Mouse (Mus musculus): ENCODE results near the gene Rab34. TPM values are rescaled to one million over a fixed set of nuclear protein-coding genes. Genes with fewer than 3 reads are reported as not detected.
A peak's percentile ranks its signal among the peaks of the same experiment; 100 is the strongest.

Rab34 gene
- total and polyA plus RNA-seq, 2 experiments from 2014 or later = 37.1 to 55.1 TPM

DNA sequence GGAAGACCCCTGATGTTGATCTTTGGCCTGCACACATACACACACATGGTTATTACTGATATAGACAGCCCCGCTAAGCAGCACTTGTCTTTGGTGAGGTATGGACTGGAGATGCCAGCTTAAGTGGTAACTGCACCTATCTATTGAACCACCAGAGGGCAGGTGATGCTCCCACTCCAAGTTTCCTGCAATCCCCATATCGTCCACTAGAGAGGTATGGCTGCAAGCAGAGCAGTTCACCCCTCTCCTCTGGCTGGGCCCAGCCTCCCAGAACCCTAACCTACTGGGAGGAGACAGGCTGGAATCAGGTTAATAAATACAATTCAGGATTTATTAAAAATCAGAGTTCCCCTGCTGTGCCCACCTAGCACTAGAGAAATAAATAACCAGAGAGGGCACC is 29.1 kb upstream of the Rab34 start:
- DNase-seq (ENCODE audit: low spot score) (peak; percentile 89), ATAC-seq (ENCODE audit: insufficient read depth, low read depth) (peak; percentile 54)
- TF ChIP-seq CTCF (IDR thresholded peaks at IDR 0.05; ENCODE audit: low read depth) (peak; percentile 99), EP300 (IDR thresholded peaks at IDR 0.05; ENCODE audit: low read depth) (no peak; the same call in 1 of the 2 replicates)
- Histone ChIP-seq H3K9ac (replicated peaks; ENCODE audit: low read depth, low read length) (no peak overlapping the region), H3K36me3 (replicated peaks; ENCODE audit: control insufficient read depth, insufficient read depth, low read length) (peaks cover 53% of the 10 kb centered on the region), H3K9me3 (replicated peaks; ENCODE audit: control insufficient read depth, low read length) (no peaks in the 10 kb centered on the region), H3K4me1 (ENCODE audit: control insufficient read depth, insufficient read depth) (peaks cover 20% of the 10 kb centered on the region; the same call in 1 of the 2 replicates), H3K4me3 (ENCODE audit: low read depth, low read length) (no peak overlapping the region), H3K4me2 (ENCODE audit: low read depth, low read length) (no peak overlapping the region), H3K27ac (ENCODE audit: low read depth) (no peak overlapping the region), H3K27me3 (ENCODE audit: control insufficient read depth, insufficient read depth, low read length) (no peaks in the 10 kb centered on the region)
- 9% methylated on average over 2 of the region's 2 CpGs for WGBS

DNA sequence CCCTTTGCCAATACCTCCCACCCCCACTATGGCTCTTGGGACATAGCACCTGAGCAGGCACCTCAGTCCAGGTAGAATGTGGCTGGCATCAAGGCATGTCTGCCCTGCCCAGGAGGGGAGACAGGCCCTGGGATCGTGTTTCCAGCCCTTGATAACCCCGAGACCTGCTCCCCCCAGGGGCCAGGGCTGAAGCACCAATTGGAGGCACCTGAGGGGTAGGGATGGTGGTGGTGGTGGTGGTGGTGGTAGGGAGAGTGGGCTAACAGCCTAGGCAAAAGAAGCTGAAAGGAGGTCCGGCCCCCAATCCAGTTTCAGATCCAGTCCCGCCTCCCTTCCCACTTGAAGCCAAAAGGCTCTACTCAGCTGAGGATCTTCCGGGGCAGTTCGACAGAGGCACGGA is 28.7 kb upstream of the Rab34 start:
- 66% methylated on average over 7 of the region's 7 CpGs for WGBS
- Histone ChIP-seq H3K27ac (ENCODE audit: low read depth) (no peak overlapping the region), H3K4me3 (ENCODE audit: low read depth, low read length) (no peak overlapping the region), H3K36me3 (replicated peaks; ENCODE audit: control insufficient read depth, insufficient read depth, low read length) (peaks cover 49% of the 10 kb centered on the region), H3K9me3 (replicated peaks; ENCODE audit: control insufficient read depth, low read length) (no peaks in the 10 kb centered on the region), H3K27me3 (ENCODE audit: control insufficient read depth, insufficient read depth, low read length) (no peaks in the 10 kb centered on the region), H3K9ac (replicated peaks; ENCODE audit: low read depth, low read length) (no peak overlapping the region), H3K4me2 (ENCODE audit: low read depth, low read length) (no peak overlapping the region), H3K4me1 (ENCODE audit: control insufficient read depth, insufficient read depth) (peaks cover 25% of the 10 kb centered on the region; the same call in 1 of the 2 replicates)
- TF ChIP-seq CTCF (IDR thresholded peaks at IDR 0.05; ENCODE audit: low read depth) = no peak
- no peak for TF ChIP-seq EP300 (IDR thresholded peaks at IDR 0.05; ENCODE audit: low read depth)
- ATAC-seq (ENCODE audit: insufficient read depth, low read depth) (no peak), DNase-seq (ENCODE audit: low spot score) (no peak)

GRCm38 (mm10) chr11:78160171-78160570 is 28.1 kb upstream of the Rab34 start:
- Histone ChIP-seq H3K4me2 (ENCODE audit: low read depth, low read length) (no peak overlapping the region), H3K9ac (replicated peaks; ENCODE audit: low read depth, low read length) (no peak overlapping the region), H3K27me3 (ENCODE audit: control insufficient read depth, insufficient read depth, low read length) (no peaks in the 10 kb centered on the region), H3K4me3 (ENCODE audit: low read depth, low read length) (no peak overlapping the region), H3K36me3 (replicated peaks; ENCODE audit: control insufficient read depth, insufficient read depth, low read length) (peaks cover 42% of the 10 kb centered on the region), H3K27ac (ENCODE audit: low read depth) (no peak overlapping the region), H3K4me1 (ENCODE audit: control insufficient read depth, insufficient read depth) (peaks cover 26% of the 10 kb centered on the region; the same call in 1 of the 2 replicates), H3K9me3 (replicated peaks; ENCODE audit: control insufficient read depth, low read length) (no peaks in the 10 kb centered on the region)
- TF ChIP-seq EP300 (IDR thresholded peaks at IDR 0.05; ENCODE audit: low read depth) (no peak), CTCF (IDR thresholded peaks at IDR 0.05; ENCODE audit: low read depth) (no peak)
- no peak for ATAC-seq (ENCODE audit: insufficient read depth, low read depth)
- no peak for DNase-seq (ENCODE audit: low spot score)
- 87% methylated on average over 18 of the region's 18 CpGs for WGBS

DNA sequence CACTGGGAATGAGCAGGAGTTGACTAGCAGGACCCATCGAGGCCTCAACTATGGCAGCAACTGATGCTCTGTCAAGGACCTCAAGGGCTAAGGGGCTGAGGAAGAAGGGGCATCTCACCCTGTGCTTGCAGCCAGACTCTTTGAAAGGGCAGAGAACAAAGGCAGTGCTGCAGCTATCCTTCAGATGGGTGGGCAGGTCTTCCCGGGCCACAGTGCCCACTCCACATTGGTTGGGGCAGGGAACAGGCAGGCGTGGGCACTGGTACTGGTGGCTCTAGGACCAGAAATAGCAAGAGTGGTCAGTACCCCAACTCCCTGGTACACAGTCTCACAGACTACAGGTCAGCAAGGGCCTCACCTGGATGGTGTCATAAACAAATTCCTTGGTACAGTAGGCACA is 27.6 kb upstream of the Rab34 start:
- no peak overlapping the region for H3K4me3 ChIP-seq (ENCODE audit: low read depth, low read length)
- H3K9me3 ChIP-seq (replicated peaks; ENCODE audit: control insufficient read depth, low read length) = no peaks in the 10 kb centered on the region
- ATAC-seq (ENCODE audit: insufficient read depth, low read depth) (no peak), DNase-seq (ENCODE audit: low spot score) (no peak)
- peaks cover 42% of the 10 kb centered on the region for H3K36me3 ChIP-seq (replicated peaks; ENCODE audit: control insufficient read depth, insufficient read depth, low read length)
- no peak overlapping the region for H3K27ac ChIP-seq (ENCODE audit: low read depth)
- no peaks in the 10 kb centered on the region for H3K27me3 ChIP-seq (ENCODE audit: control insufficient read depth, insufficient read depth, low read length)
- H3K9ac ChIP-seq (replicated peaks; ENCODE audit: low read depth, low read length) = no peak overlapping the region
- no peak for TF ChIP-seq EP300 (IDR thresholded peaks at IDR 0.05; ENCODE audit: low read depth)
- TF ChIP-seq CTCF (IDR thresholded peaks at IDR 0.05; ENCODE audit: low read depth) = no peak
- H3K4me1 ChIP-seq (ENCODE audit: control insufficient read depth, insufficient read depth) = peaks cover 28% of the 10 kb centered on the region
- H3K4me2 ChIP-seq (ENCODE audit: low read depth, low read length) = no peak overlapping the region
- 81% methylated on average over 3 of the region's 3 CpGs for whole genome bisulfite sequencing

- no peaks in the 10 kb centered on the region for H3K27me3 ChIP-seq (ENCODE audit: control insufficient read depth, insufficient read depth, low read length)
- H3K4me1 ChIP-seq (ENCODE audit: control insufficient read depth, insufficient read depth) = peaks cover 33% of the 10 kb centered on the region
- no peak overlapping the region for H3K4me3 ChIP-seq (ENCODE audit: low read depth, low read length)
- DNase-seq (ENCODE audit: low spot score) (no peak), ATAC-seq (ENCODE audit: insufficient read depth, low read depth) (no peak)
- WGBS = 88% methylated on average over 14 of the region's 14 CpGs
- H3K36me3 ChIP-seq (replicated peaks; ENCODE audit: control insufficient read depth, insufficient read depth, low read length) = peaks cover 42% of the 10 kb centered on the region
- TF ChIP-seq EP300 (IDR thresholded peaks at IDR 0.05; ENCODE audit: low read depth) (no peak), CTCF (IDR thresholded peaks at IDR 0.05; ENCODE audit: low read depth) (no peak)
- no peak overlapping the region for H3K9ac ChIP-seq (replicated peaks; ENCODE audit: low read depth, low read length)
- no peak overlapping the region for H3K4me2 ChIP-seq (ENCODE audit: low read depth, low read length)
- no peak overlapping the region for H3K27ac ChIP-seq (ENCODE audit: low read depth)
- H3K9me3 ChIP-seq (replicated peaks; ENCODE audit: control insufficient read depth, low read length) = no peaks in the 10 kb centered on the region
Observed at GRCm38 (mm10) chr11:78161169-78161568, 27.1 kb upstream of the Rab34 start.

- ATAC-seq (ENCODE audit: insufficient read depth, low read depth) (no peak), DNase-seq (ENCODE audit: low spot score) (no peak)
- 53% methylated on average over 4 of the region's 4 CpGs for WGBS
- Histone ChIP-seq H3K4me2 (ENCODE audit: low read depth, low read length) (no peak overlapping the region), H3K27ac (ENCODE audit: low read depth) (no peak overlapping the region), H3K36me3 (replicated peaks; ENCODE audit: control insufficient read depth, insufficient read depth, low read length) (peaks cover 36% of the 10 kb centered on the region), H3K4me3 (ENCODE audit: low read depth, low read length) (no peak overlapping the region), H3K9me3 (replicated peaks; ENCODE audit: control insufficient read depth, low read length) (no peaks in the 10 kb centered on the region), H3K27me3 (ENCODE audit: control insufficient read depth, insufficient read depth, low read length) (no peaks in the 10 kb centered on the region), H3K4me1 (ENCODE audit: control insufficient read depth, insufficient read depth) (peaks cover 34% of the 10 kb centered on the region), H3K9ac (replicated peaks; ENCODE audit: low read depth, low read length) (no peak overlapping the region; the same call in 1 of the 2 replicates)
- TF ChIP-seq EP300 (IDR thresholded peaks at IDR 0.05; ENCODE audit: low read depth) (no peak), CTCF (IDR thresholded peaks at IDR 0.05; ENCODE audit: low read depth) (no peak)
Observed at GRCm38 (mm10) chr11:78161968-78162367, 26.3 kb upstream of the Rab34 start.

All from heart, postnatal 0 days (tissue).